Mouse (Mus musculus) MEL (cell line): ENCODE results near the gene Lrch3. TPM values are rescaled to one million over a fixed set of nuclear protein-coding genes. Genes with fewer than 3 reads are reported as not detected.

ENCODE experiments used
- DNase-seq: peaks from one replicate; pipeline ENCODE4 v3.0.0; 2011; ENCODE audit warnings: low read depth, low spot score
- H3K27ac ChIP-seq: 2 replicates; pipeline ENCODE4 v1.5.1; 2012; ENCODE audit warnings: low read depth, mild to moderate bottlenecking, control low read depth, low read length, moderate library complexity; ENCODE audit not compliant: control insufficient read depth
- H3K27me3 ChIP-seq, 2 experiments: fragments of 150-350 bp in 1 of 2; sonication (generic) in 1 of 2; 2 replicates each; pipeline ENCODE4 v1.6.1; 2012; ENCODE audit warnings: low read length in 2 of 2, mild to moderate bottlenecking in 2 of 2, improper control_type of control experiment in 1 of 2, moderate library complexity in 1 of 2; ENCODE audit not compliant: insufficient read depth in 2 of 2, control insufficient read depth in 1 of 2
- H3K36me3 ChIP-seq, 2 experiments: 2 replicates each; pipeline ENCODE4 v1.6.1; 2012 to 2014; ENCODE audit warnings: low read length in 2 of 2, improper control_type of control experiment in 1 of 2, inconsistent platforms in 1 of 2, mild to moderate bottlenecking in 1 of 2; ENCODE audit not compliant: insufficient read depth in 2 of 2, control insufficient read depth in 1 of 2
- H3K4me1 ChIP-seq, 2 experiments: fragments of 150-350 bp in 1 of 2; sonication (generic) in 1 of 2; 2 replicates each; pipeline ENCODE4 v1.6.1; 2012; ENCODE audit warnings: low read length in 2 of 2, improper control_type of control experiment in 1 of 2, mild to moderate bottlenecking in 1 of 2; ENCODE audit not compliant: insufficient read depth in 2 of 2, control insufficient read depth in 1 of 2
- H3K4me3 ChIP-seq, 2 experiments: fragments of 150-350 bp in 1 of 2; sonication (generic) in 1 of 2; 2 replicates each; pipeline ENCODE4 v1.5.1; 2012; ENCODE audit warnings: low read depth in 2 of 2, low read length in 2 of 2, mild to moderate bottlenecking in 2 of 2, moderate library complexity in 2 of 2, control low read depth in 1 of 2, improper control_type of control experiment in 1 of 2; ENCODE audit not compliant: control insufficient read depth in 1 of 2, insufficient read depth in 1 of 2
- H3K79me2 ChIP-seq: 2 replicates; pipeline ENCODE4 v1.6.1; 2012; ENCODE audit warnings: mild to moderate bottlenecking, low read length, moderate library complexity; ENCODE audit not compliant: control insufficient read depth, poor library complexity, insufficient read depth
- H3K9ac ChIP-seq: 2 replicates; pipeline ENCODE4 v1.6.1; 2012; ENCODE audit warnings: low read depth, mild to moderate bottlenecking, control low read depth, low read length, moderate library complexity; ENCODE audit not compliant: control insufficient read depth, poor library complexity, severe bottlenecking
- H3K9me3 ChIP-seq: fragments of 150-350 bp; sonication (generic); replicated peaks from 2 replicates; pipeline ENCODE4 v1.6.1; 2012; ENCODE audit warnings: mild to moderate bottlenecking, low read length, improper control_type of control experiment, moderate library complexity; ENCODE audit not compliant: insufficient read depth
- BHLHE40 ChIP-seq: IDR thresholded peaks from 2 replicates; pipeline ENCODE4 v1.6.1; 2012; ENCODE audit warnings: low read depth, mild to moderate bottlenecking, inconsistent platforms, low read length, improper control_type of control experiment, borderline replicate concordance
- CHD2 ChIP-seq: IDR thresholded peaks from 2 replicates; pipeline ENCODE4 v1.6.1; 2011; ENCODE audit warnings: low read length, improper control_type of control experiment
- ELF1 ChIP-seq: IDR thresholded peaks from 2 replicates; pipeline ENCODE4 v1.6.1; 2014; ENCODE audit warnings: low read depth, mild to moderate bottlenecking, inconsistent platforms, low read length, improper control_type of control experiment, moderate library complexity
- EP300 ChIP-seq, 2 experiments: IDR thresholded peaks; 2 replicates each; pipeline ENCODE4 v1.6.1; 2011; ENCODE audit warnings: improper control_type of control experiment in 2 of 2, low read length in 2 of 2, low read depth in 1 of 2, mild to moderate bottlenecking in 1 of 2
- GATA1 ChIP-seq: IDR thresholded peaks from 2 replicates; pipeline ENCODE4 v1.6.1; 2011; ENCODE audit warnings: low read depth, low read length, improper control_type of control experiment
- HCFC1 ChIP-seq: IDR thresholded peaks from 2 replicates; pipeline ENCODE4 v1.6.1; 2012; ENCODE audit warnings: low read depth, mild to moderate bottlenecking, inconsistent platforms, low read length, improper control_type of control experiment, moderate library complexity
- JUND ChIP-seq: IDR thresholded peaks from 2 replicates; pipeline ENCODE4 v1.6.1; 2011; ENCODE audit warnings: low read depth, mild to moderate bottlenecking, improper control_type of control experiment, low read length
- MEF2A ChIP-seq: IDR thresholded peaks from 2 replicates; pipeline ENCODE4 v1.6.1; 2014; ENCODE audit warnings: low read depth, mild to moderate bottlenecking, inconsistent platforms, low read length, improper control_type of control experiment; ENCODE audit not compliant: poor library complexity, insufficient replicate concordance, severe bottlenecking; ENCODE audit errors: extremely low read depth
- MXI1 ChIP-seq: IDR thresholded peaks from 2 replicates; pipeline ENCODE4 v1.6.1; 2011; ENCODE audit warnings: mild to moderate bottlenecking, low read depth, low read length, improper control_type of control experiment
- MYB ChIP-seq: IDR thresholded peaks from 2 replicates; pipeline ENCODE4 v1.6.1; 2011; ENCODE audit warnings: mild to moderate bottlenecking, low read depth, low read length, improper control_type of control experiment
- MYC ChIP-seq: IDR thresholded peaks from 2 replicates; pipeline ENCODE4 v1.6.1; 2011; ENCODE audit warnings: low read depth, mild to moderate bottlenecking, low read length, improper control_type of control experiment, moderate library complexity
- NELFE ChIP-seq: IDR thresholded peaks from 2 replicates; pipeline ENCODE4 v1.6.1; 2011; ENCODE audit warnings: low read depth, low read length, improper control_type of control experiment
- NRF1 ChIP-seq: IDR thresholded peaks from 2 replicates; pipeline ENCODE4 v1.6.1; 2014; ENCODE audit warnings: low read depth, mild to moderate bottlenecking, inconsistent platforms, low read length, improper control_type of control experiment, moderate library complexity; ENCODE audit not compliant: poor library complexity, insufficient read depth, severe bottlenecking
- POLR2A ChIP-seq, 2 experiments: IDR thresholded peaks; 2 replicates each; pipeline ENCODE4 v1.6.1; 2011 to 2012; ENCODE audit warnings: low read length in 2 of 2, mild to moderate bottlenecking in 2 of 2, control low read depth in 1 of 2, improper control_type of control experiment in 1 of 2, low read depth in 1 of 2, moderate library complexity in 1 of 2; ENCODE audit not compliant: control insufficient read depth in 1 of 2, insufficient read depth in 1 of 2, poor library complexity in 1 of 2
- POLR2AphosphoS2 ChIP-seq: IDR thresholded peaks from 2 replicates; pipeline ENCODE4 v1.6.1; 2011; ENCODE audit warnings: low read length, improper control_type of control experiment
- POLR2AphosphoS5 ChIP-seq: IDR thresholded peaks from 2 replicates; pipeline ENCODE4 v1.6.1; 2012; ENCODE audit warnings: low read depth, borderline replicate concordance, mild to moderate bottlenecking, inconsistent platforms, low read length, moderate library complexity, mixed read lengths
- RCOR1 ChIP-seq: IDR thresholded peaks from 2 replicates; pipeline ENCODE4 v1.6.1; 2012; ENCODE audit warnings: low read depth, mild to moderate bottlenecking, inconsistent platforms, low read length, improper control_type of control experiment
- SIN3A ChIP-seq: IDR thresholded peaks from 2 replicates; pipeline ENCODE4 v1.6.1; 2012; ENCODE audit warnings: low read length, improper control_type of control experiment, inconsistent platforms
- TAL1 ChIP-seq: IDR thresholded peaks from 2 replicates; pipeline ENCODE4 v1.6.1; 2012; ENCODE audit warnings: mild to moderate bottlenecking, inconsistent platforms, low read length, moderate library complexity, mixed read lengths
- USF1 ChIP-seq: IDR thresholded peaks from 2 replicates; pipeline ENCODE4 v1.6.1; 2014; ENCODE audit warnings: low read depth, mild to moderate bottlenecking, inconsistent platforms, low read length, improper control_type of control experiment, moderate library complexity
- USF2 ChIP-seq, 2 experiments: IDR thresholded peaks; 2 replicates each; pipeline ENCODE4 v1.6.1; 2011 to 2012; ENCODE audit warnings: improper control_type of control experiment in 2 of 2, low read length in 2 of 2, borderline replicate concordance in 1 of 2, inconsistent platforms in 1 of 2, low read depth in 1 of 2, mild to moderate bottlenecking in 1 of 2; ENCODE audit not compliant: insufficient read depth in 1 of 2
- ZC3H11A ChIP-seq: IDR thresholded peaks from 2 replicates; pipeline ENCODE4 v1.6.1; 2012; ENCODE audit warnings: low read depth, mild to moderate bottlenecking, inconsistent platforms, low read length, improper control_type of control experiment
- ZKSCAN1 ChIP-seq: IDR thresholded peaks from 2 replicates; pipeline ENCODE4 v1.6.1; 2012; ENCODE audit warnings: low read depth, mild to moderate bottlenecking, inconsistent platforms, low read length, improper control_type of control experiment, moderate library complexity
- ZMIZ1 ChIP-seq: IDR thresholded peaks from 2 replicates; pipeline ENCODE4 v1.6.1; 2012; ENCODE audit warnings: low read depth, mild to moderate bottlenecking, inconsistent platforms, low read length, improper control_type of control experiment, moderate library complexity
- ZNF384 ChIP-seq: IDR thresholded peaks from 2 replicates; pipeline ENCODE4 v1.6.1; 2012; ENCODE audit warnings: low read depth, mild to moderate bottlenecking, inconsistent platforms, low read length, improper control_type of control experiment
- polyA plus RNA-seq, 2 experiments: library from polyadenylated mRNA; stranded (reverse) in 1 of 2; unstranded in 1 of 2; fragments of >175 nt in 1 of 2; fragments of >200 nt in 1 of 2; gene quantifications; 2 replicates each; pipeline versions ENCODE4 v1.2.1 to v1.2.4; 2012; ENCODE audit warnings: low replicate concordance in 2 of 2, low read depth in 1 of 2; ENCODE audit not compliant: insufficient read length in 2 of 2, insufficient read depth in 1 of 2, missing spikeins in 1 of 2
- total RNA-seq: library from RNA; depleted of rRNA; stranded (reverse); fragments of 300-350 nt; gene quantifications from 2 replicates; pipeline ENCODE4 v1.2.3, GENCODE M21; 2012

Gene Lrch3
- total and polyA plus RNA-seq, 3 experiments = 8.6 to 17.0 TPM; not detected in 1

- Histone ChIP-seq H3K9me3 (no peaks in the 10 kb centered on the region), H3K36me3 (peaks cover 0 to 4% of the 10 kb centered on the region in 2 experiments; a peak in 1 of 4 replicates), H3K4me3 (peak overlapping the region; percentile 55 to 73), H3K9ac (peak overlapping the region; percentile 67), H3K27me3 (no peaks in the 10 kb centered on the region), H3K27ac (peak overlapping the region; percentile 30; the same call in 1 of the 2 replicates), H3K4me1 (0 out of 4 replicates have a peak, but pooled peaks cover 0 to 3% of the 10 kb centered on the region in 2 experiments)
- DNase-seq = peak; percentile 88
- TF ChIP-seq POLR2AphosphoS5 (no peak), ZC3H11A (no peak), USF1 (no peak), GATA1 (peak; percentile 42; the same call in 1 of the 2 replicates), SIN3A (peak; percentile 94), NELFE (peak; percentile 67), POLR2A (IDR thresholded peaks at IDR 0.05; ENCODE audit: control insufficient read depth in 1 of 2, insufficient read depth in 1 of 2, low read depth in 1 of 2, low read length in 2 of 2, poor library complexity in 1 of 2) (peak; percentile 27 to 65; a peak in 2 of 4 replicates), ELF1 (peak; percentile 59), BHLHE40 (no peak), ZMIZ1 (peak; percentile 40; the same call in 1 of the 2 replicates), CHD2 (no peak), ZKSCAN1 (no peak), JUND (no peak), MYC (0 out of 2 replicates have a peak, but pooled peaks have one; percentile 42), NRF1 (no peak), TAL1 (no peak), EP300 (IDR thresholded peaks at IDR 0.05; ENCODE audit: low read depth in 1 of 2, low read length in 2 of 2) (peak in 1 of 2 experiments; percentile 26; a peak in 1 of 4 replicates), RCOR1 (no peak), POLR2AphosphoS2 (no peak), MXI1 (peak; percentile 77), USF2 (IDR thresholded peaks at IDR 0.05; ENCODE audit: borderline replicate concordance in 1 of 2, insufficient read depth in 1 of 2, low read depth in 1 of 2, low read length in 2 of 2) (no peak), MEF2A (no peak), MYB (no peak), ZNF384 (no peak), HCFC1 (peak; percentile 74)
- TF ChIP-seq, all 39 proteins: peak for 10
- 0 out of 2 replicates have a peak, but pooled peaks cover 2% of the 10 kb centered on the region for H3K79me2 ChIP-seq
Observed at GRCm38 (mm10) chr16:33049809-33050208, 135.9 kb downstream of the Lrch3 start.
